In the genomic region with DNA sequence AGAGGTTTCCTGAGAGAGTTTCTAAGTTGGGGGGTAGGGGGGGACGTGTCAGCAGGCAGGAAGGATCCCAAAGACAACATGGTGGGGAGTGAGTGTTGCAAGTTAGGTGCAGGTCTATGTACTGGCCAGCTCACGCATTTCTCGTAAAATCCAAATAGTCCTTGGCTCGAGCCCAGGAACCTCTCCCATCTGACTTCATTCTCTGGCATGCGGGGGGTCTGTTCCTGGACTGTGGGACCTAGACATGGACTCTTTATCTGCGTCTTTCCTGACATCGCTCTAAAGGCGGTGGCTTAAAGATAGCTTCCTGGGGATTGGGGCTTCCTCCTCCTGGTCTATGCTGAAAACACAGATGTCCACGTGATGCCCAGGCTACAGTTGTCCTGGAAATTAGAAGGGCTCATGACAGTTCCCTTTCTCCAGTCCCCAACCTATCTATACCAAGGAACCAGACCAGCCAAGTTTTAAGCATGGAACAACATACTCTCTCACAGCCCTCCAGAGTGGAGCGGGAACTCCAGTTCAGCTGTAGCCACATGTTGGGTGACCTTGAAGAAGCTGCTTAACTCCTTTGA, we compare ENCODE assay signal across 10 mouse cellular contexts.
DNase-seq lines count a peak whose midpoint lies in the region; ATAC-seq and TF ChIP-seq lines count a peak whose summit lies in the region.
"Had no signal": no experiment of that assay in that cellular context is flagged by ENCODE, and none has a peak within 500 bp of the region (broad histone marks: within the 10 kb centered on the region; RNA-seq: fewer than 3 reads in every experiment).

No protein-coding gene starts in this region.

- 72% methylated on average over 10 of the region's 10 CpGs for WGBS in cerebellum, adult 2 months
- 22% methylated on average over 10 of the region's 10 CpGs for WGBS in large intestine, adult 2 months
- 81% methylated on average over 10 of the region's 10 CpGs for WGBS in forebrain, embryonic 13.5 days

- no peak for TF ChIP-seq POLR2A in cerebellum, adult 2 months (IDR thresholded peaks at IDR 0.05; ENCODE audit: borderline replicate concordance, insufficient read depth, low read length)

- no peak overlapping the region for H3K4me3 ChIP-seq in cerebellum, adult 2 months (replicated peaks; ENCODE audit: insufficient read depth, low read depth, low read length)
- no peak overlapping the region for H3K4me3 ChIP-seq in forebrain, embryonic 13.5 days
- H3K4me3 ChIP-seq: midbrain, embryonic 12.5 days had no signal

- peaks cover 29% of the 10 kb centered on the region for H3K4me1 ChIP-seq in cerebellum, adult 2 months (ENCODE audit: control insufficient read depth, insufficient read depth, low read length)
- peaks cover 34% of the 10 kb centered on the region for H3K4me1 ChIP-seq in forebrain, embryonic 13.5 days

- H3K9ac ChIP-seq in forebrain, embryonic 13.5 days: no peak overlapping the region
- H3K9ac ChIP-seq: midbrain, embryonic 12.5 days had no signal

- 0 out of 2 replicates have a peak overlapping the region, but pooled peaks have one; percentile 42 for H3K27ac ChIP-seq in cerebellum, adult 2 months (ENCODE audit: insufficient read depth, low read length)
- H3K27ac ChIP-seq in forebrain, embryonic 13.5 days: no peak overlapping the region
- H3K27ac ChIP-seq: midbrain, embryonic 12.5 days had no signal

- ATAC-seq in cerebellum, adult (ENCODE audit: insufficient number of reproducible peaks, low FRiP score, low TSS enrichment): no peak
- ATAC-seq in forebrain, embryonic 13.5 days: no peak

- H3K27me3 ChIP-seq in cerebellum, adult 2 months (ENCODE audit: control insufficient read depth, insufficient read depth, low read length): no peaks in the 10 kb centered on the region
- no peaks in the 10 kb centered on the region for H3K27me3 ChIP-seq in forebrain, embryonic 13.5 days
- H3K27me3 ChIP-seq: midbrain, embryonic 12.5 days had no signal

- H3K9me3 ChIP-seq in forebrain, embryonic 13.5 days (replicated peaks): peaks cover 7% of the 10 kb centered on the region; the same call in 1 of the 2 replicates

- TF ChIP-seq CTCF in cerebellum, adult 2 months (IDR thresholded peaks at IDR 0.05; ENCODE audit: borderline replicate concordance, insufficient read depth, low read depth, low read length): no peak

- peaks cover 18% of the 10 kb centered on the region for H3K36me3 ChIP-seq in forebrain, embryonic 13.5 days (ENCODE audit: poor library complexity, severe bottlenecking)

- DNase-seq in cerebellum, adult 2 months: peak in 1 of 2 experiments; percentile 27
- DNase-seq in urinary bladder, postnatal 25 days (ENCODE audit: low spot score): peak; percentile 49
- no peak for DNase-seq in urinary bladder, postnatal 10 days (ENCODE audit: low spot score)
- peak; percentile 38 for DNase-seq in large intestine, adult 2 months (ENCODE audit: low read depth, low spot score)
- no peak for DNase-seq in thymus, postnatal 0 days (ENCODE audit: low spot score)
- no peak for DNase-seq in layer of hippocampus, postnatal 10 days (ENCODE audit: low spot score in 2 of 2)
- DNase-seq: spleen, adult 18-20 months had no signal

- H3K4me2 ChIP-seq in forebrain, embryonic 13.5 days: no peak overlapping the region
- H3K4me2 ChIP-seq: midbrain, embryonic 12.5 days had no signal

Comparison
In these comparisons a context has a peak if more than half of its experiments do, and no peak if none do; other contexts are left out.
1. DNase-seq: peak in urinary bladder, postnatal 25 days (single experiment) and large intestine, adult 2 months (single experiment); none in urinary bladder, postnatal 10 days (single experiment), thymus, postnatal 0 days (single experiment) and layer of hippocampus, postnatal 10 days (0 of 2).